Mouse (Mus musculus): ENCODE measurements at regions not wholly inside any gene's neighbourhood (a gene's known extent, or its start where the extent isn't known, plus 50 kb on each side); places are given as distances from the start of the nearest gene placed in this dataset.
"Not testable (repeated sequence)": the region's sequence is repeated elsewhere in the genome, so short reads cannot be mapped to it uniquely, and the experiment has no call there.

DNA sequence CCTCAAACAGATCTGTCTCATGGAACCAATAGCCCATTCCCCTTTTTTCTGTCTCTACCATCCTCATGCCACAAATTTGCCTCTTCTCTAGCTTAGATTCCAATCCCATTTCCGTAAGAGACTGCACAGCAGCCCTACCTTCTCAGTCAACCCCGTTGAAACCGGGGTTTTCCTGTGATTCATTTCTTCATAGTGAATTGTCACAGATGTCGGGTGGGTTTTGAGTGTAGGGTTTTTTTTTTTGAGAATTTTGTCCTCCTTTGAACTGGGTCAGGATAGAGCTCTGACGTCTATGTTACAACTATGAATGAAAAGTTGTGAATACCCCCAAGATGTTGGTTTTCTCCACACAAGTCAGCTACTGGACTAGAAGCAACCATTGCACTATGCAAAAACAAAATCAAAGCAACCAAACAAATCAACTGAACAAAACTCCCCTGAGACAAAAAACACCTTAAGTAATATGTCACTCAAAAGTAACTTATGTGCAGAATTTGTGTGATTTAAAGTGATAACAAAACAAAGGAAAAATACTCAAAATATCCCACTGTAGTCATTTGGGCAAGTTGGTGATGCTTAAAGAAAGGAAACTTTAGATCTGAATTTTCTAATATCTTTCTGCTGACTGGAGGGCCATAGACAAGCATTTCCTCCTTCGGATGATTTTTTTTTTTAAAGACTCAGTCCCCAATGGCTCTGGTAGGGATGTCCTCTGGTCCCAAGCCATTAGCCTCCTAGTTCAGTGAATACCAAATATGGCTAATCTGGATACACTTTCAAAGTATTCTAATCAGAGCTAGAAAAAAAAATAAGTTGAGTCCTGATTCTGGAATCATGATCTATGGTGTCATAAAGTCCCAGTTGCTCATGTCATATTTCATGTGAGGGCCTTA, 120.7 kb upstream of the Tet2 start:
- no peak for DNase-seq

DNA sequence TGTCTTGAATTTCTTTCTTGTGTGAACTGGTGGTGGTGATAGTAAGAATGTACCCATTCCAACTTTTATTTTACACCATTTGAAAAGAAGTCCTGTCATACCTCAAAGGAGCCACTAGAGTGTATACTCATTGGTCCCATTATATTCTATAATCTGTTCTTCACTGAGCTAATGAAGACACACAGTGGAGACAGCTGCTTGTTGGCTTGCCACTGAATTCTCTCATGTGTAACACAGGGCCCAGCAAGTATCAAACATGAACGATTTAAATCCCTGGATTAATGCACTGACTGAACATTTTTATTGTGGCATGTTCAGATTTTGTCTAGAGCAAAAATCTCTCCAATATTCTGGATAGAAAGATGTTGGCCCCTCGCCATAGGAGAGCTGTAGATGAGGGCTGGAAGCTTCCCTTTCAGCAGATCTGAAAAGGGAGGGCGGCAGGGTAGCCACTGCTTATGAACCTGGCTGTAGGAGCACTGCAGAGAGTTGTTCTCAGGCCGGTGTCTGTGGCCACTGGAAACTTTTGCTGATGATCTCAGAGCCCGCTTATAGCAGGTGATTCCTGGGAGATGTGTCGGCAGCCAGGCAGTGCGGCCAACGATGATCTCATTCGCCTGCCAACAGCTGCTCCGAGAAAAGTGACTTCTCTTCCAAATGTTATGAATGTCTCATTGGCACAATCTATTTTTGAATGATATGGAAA, 128.0 kb upstream of the Tet2 start:
- DNase-seq = no peak

GRCm38 (mm10) chr3:133677892-133678291, 133.0 kb upstream of the Tet2 start:
- DNase-seq = no peak

DNA sequence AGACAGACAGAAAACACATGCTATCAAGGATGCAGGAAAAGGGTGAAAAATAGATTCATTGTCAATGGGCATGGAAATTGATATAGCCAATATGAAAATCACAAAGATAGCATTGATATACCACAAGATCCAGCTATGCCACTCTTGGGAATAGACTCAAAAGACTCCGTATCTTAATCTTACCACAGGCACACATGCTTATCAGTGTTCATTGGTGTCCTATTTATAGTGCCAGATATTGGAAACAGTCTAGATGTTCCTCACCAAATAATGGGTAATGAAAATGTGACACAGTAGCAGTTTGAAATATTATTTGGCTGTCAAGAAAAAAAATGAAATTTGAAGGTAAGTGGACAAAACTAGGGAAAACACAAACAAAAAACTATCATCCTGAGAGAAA, 135.0 kb upstream of the Tet2 start:
- DNase-seq = no peak

- DNase-seq = no peak
These were observed 135.4 kb upstream of the Tet2 start for GRCm38 (mm10) chr3:133680343-133680742.

DNA sequence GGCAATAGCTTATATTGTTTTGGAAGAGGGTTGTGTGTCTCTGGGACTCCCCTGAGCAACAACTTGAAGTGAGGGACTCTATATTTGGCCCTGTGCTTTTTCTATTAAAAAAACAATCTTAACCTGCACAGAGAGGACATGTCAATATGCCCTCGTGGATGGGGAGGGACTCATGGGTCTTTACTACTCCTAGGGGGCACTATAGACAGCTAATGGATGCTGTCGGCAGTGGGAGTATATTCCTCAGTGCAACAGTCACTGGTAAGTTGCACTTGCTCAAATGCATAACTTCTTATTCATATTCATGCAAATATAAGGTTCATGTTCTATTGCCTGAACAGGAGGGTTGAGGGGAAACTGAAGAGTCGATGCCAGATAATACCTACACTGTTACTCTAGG, 135.9 kb upstream of the Tet2 start:
- DNase-seq = no peak

- DNase-seq = no peak
These were observed 139.3 kb upstream of the Tet2 start for GRCm38 (mm10) chr3:133684196-133684743.

DNA sequence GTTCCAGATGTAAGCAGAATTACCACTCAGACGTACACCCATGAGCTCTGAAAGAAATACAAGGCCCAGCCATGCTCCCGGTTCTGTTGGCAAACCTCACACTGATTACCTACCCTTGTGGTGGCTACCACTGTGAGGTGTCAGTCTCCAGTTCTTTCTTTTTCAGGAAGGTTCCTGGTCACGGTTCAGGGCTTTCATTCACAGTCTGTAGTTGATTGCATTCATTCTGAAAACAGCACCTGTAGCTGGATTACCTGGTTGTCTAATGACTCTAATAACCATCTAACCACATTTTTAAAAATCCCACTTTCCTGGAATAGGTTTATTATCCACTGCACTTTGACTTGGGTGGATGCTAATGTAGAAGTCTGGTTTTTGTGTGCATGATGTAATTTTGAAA, 139.8 kb upstream of the Tet2 start:
- no peak for DNase-seq

- no peak for DNase-seq
These were observed 140.5 kb upstream of the Tet2 start for GRCm38 (mm10) chr3:133685393-133685792.

DNA sequence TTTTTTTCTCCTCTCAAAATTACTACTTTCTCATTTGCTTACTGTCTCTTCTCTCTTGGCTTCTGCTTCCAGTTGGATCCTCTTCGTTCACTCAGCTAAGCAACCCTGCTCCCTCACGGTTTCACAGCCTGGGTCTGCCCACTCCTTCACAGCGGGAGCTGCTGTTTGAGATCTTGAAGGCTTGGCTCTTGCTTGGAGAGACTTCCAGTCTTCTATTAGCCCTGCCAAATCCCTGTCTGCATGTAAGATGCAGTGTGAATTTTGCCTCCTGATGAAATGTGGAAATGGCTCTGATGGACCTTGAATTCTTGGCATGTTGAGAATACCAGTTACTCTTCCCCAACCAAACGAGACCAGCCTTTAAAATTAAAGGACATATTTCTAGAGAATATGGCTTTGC, 149.1 kb upstream of the Tet2 start:
- DNase-seq = no peak

GRCm38 (mm10) chr3:133696122-133696521, 151.2 kb upstream of the Tet2 start:
- DNase-seq = no peak

GRCm38 (mm10) chr3:133704849-133705248, 159.9 kb upstream of the Tet2 start:
- not testable (repeated sequence) for DNase-seq

- DNase-seq = no peak
These were observed 166.6 kb upstream of the Tet2 start for GRCm38 (mm10) chr3:133711518-133711917.

DNA sequence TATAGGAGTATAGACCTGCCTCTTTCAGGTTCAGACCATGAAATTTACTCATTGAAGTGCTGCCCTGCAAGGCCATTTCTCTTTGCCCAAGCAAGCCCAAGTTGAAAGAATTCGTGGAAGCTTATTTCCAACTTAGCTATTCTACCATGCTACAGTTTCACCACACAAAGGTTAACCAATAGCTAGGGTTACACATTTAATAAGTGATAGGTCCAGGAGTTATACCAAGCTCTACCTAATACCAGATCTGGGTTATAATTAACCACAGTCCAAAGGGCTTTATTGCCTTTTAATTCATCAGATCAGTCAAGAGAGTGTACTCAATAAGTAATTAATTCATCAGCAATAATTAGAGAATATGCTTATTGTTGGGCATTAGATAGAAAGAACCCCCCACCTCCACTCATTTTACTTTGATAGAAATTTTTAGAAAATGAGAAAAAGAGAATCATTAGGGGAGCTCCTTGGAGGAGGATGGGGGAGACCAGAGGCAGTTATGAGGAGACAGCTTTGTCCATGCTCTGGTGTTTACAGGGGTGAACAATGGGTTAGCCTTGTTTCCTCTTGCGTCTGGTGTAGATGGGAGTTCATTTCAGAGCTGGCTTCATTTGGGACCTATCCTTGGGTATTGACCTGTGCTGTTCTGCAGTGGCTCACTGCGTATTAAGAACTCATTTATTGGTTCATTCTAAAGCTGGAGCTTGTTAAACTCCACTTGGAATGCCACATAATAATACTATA, 177.8 kb upstream of the Tet2 start:
- DNase-seq = no peak

DNA sequence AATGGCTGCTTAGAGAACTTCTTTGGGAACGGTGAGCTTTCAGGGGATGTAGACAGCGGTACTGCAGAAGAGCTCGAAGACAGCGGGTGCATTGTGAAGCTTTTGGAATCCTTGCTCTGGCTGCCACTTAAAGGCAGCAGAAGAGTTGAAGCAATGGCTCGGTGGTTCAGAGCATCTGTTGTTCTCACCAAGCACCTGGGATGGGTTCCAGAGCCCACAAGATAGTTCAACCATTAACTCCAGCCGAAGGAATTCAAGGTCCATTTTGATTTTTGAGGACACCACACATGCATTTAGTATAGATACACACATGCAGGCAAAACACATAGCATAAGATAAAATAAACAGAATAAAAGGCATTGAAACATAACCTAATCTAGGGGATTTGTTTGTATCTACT, 181.9 kb upstream of the Tet2 start:
- DNase-seq = no peak

DNA sequence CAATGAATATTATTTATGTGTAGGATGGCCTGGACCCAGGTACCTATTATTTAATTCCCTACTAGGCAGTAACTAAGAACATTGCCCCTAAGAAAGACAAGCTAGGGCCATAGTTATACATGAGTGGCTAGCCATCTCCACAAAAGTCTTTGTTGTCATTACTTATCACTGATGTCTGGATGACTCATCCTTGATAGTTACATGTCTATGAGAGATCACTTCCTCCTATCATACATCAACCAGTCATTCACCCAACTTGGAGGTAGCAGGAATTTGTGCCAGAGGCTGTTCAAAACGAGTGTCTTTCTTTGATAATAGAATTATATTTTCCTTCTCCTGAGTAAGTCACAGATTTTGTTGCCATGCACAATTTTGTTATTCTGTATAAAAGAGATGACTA, 190.7 kb upstream of the Tet2 start:
- no peak for DNase-seq

- no peak for DNase-seq
These were observed 194.0 kb upstream of the Tet2 start for GRCm38 (mm10) chr3:133738936-133739335.

- DNase-seq = no peak
These were observed 199.7 kb upstream of the Tet2 start for GRCm38 (mm10) chr3:133744552-133745118.

DNA sequence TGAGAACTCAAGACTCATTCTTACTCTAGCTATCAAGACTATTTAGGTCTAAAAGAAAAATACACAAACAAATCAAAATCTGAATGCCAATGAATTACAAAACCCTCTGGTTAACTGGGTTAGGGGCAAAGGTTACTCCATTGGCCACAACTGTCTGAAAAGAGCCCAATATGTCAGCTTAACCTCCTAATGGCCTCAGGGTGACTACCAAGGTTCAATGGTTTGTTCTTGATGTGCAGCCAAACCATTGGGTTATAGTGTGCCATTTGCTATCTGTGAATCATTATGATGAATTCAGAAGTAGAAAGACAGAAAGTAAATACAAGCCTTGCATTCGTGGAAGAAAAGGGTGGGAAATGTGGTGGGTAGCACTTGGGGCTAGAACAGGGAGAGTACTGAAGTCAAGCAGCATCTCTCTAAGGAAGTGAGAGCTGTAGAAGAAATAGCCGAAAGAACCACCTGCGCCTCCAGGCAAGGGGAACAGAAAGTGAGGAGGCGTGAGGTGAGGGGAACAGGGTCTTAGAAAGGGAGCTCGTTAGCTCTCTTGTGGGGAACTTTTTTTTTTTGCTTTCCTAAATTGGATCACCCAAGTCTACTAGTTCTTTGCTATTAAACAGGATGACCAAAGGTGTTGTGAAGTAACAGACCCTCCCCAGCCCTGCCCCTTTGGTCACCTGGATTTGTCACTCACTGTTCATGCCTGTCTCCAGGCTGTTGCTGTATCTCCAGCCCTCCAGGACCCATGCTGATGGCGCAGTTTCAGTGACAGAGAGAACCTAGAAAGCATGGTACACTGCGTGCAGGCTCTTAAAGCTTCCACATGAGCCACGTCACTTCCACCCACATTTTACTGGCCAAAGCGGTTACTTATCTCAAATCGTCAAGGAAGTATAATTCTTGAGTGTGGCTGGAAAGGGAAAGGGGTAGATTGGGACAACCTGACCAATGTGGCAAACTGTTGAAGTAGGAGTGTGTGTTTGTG, 204.1 kb upstream of the Tet2 start:
- DNase-seq = no peak

GRCm38 (mm10) chr3:133750061-133750460, 205.1 kb upstream of the Tet2 start:
- DNase-seq = no peak

GRCm38 (mm10) chr3:133750606-133751005, 205.7 kb upstream of the Tet2 start:
- DNase-seq = no peak

GRCm38 (mm10) chr3:133751011-133751410, 206.1 kb upstream of the Tet2 start:
- DNase-seq = no peak

Data from lung, postnatal 14 days (tissue).